Mouse (Mus musculus) lung, adult 18-20 months (tissue): ENCODE results near the gene Mpzl3.

ENCODE experiments used
- DNase-seq, 2 experiments: peaks; one replicate each; pipeline ENCODE4 v3.0.0; 2022; ENCODE audit warnings: mixed read lengths in 2 of 2

Mpzl3 gene

GRCm38 (mm10) chr9:45046973-45047372 is 8.0 kb upstream of the Mpzl3 start:
- DNase-seq = no peak

- DNase-seq = no peak
Measured at GRCm38 (mm10) chr9:45048511-45048910, 6.5 kb upstream of the Mpzl3 start.

GRCm38 (mm10) chr9:45049731-45050130 is 5.3 kb upstream of the Mpzl3 start:
- DNase-seq = no peak

- DNase-seq = no peak
Measured at GRCm38 (mm10) chr9:45050301-45050700, 4.7 kb upstream of the Mpzl3 start.

- no peak for DNase-seq
Measured at GRCm38 (mm10) chr9:45058304-45058940, 3.4 kb downstream of the Mpzl3 start.

- DNase-seq = no peak
Measured at GRCm38 (mm10) chr9:45060151-45060550, 5.2 kb downstream of the Mpzl3 start.

GRCm38 (mm10) chr9:45062677-45063076 is 7.7 kb downstream of the Mpzl3 start:
- DNase-seq = no peak

GRCm38 (mm10) chr9:45064421-45064820 is 9.4 kb downstream of the Mpzl3 start:
- no peak for DNase-seq

- no peak for DNase-seq
Measured at GRCm38 (mm10) chr9:45066735-45067134, 11.7 kb downstream of the Mpzl3 start.

GRCm38 (mm10) chr9:45071800-45072199 is 16.8 kb downstream of the Mpzl3 start:
- no peak for DNase-seq

- no peak for DNase-seq
Measured at GRCm38 (mm10) chr9:45077859-45078258, 22.9 kb downstream of the Mpzl3 start.

GRCm38 (mm10) chr9:45079011-45079410 is 24.0 kb downstream of the Mpzl3 start, which contains the start of gene Jaml:
TSS of gene Jaml (plus strand) at chr9:45079183.
- no peak for DNase-seq

GRCm38 (mm10) chr9:45083132-45083531 is 28.1 kb downstream of the Mpzl3 start:
- no peak for DNase-seq

GRCm38 (mm10) chr9:45084556-45084955 is 29.6 kb downstream of the Mpzl3 start:
- DNase-seq = no peak

GRCm38 (mm10) chr9:45085741-45086690 is 31.0 kb downstream of the Mpzl3 start:
- DNase-seq = no peak

- DNase-seq = no peak
Measured at GRCm38 (mm10) chr9:45088040-45088439, 33.1 kb downstream of the Mpzl3 start.

- DNase-seq = no peak
Measured at GRCm38 (mm10) chr9:45090811-45091210, 35.8 kb downstream of the Mpzl3 start.

GRCm38 (mm10) chr9:45092641-45093040 is 37.7 kb downstream of the Mpzl3 start:
- peak; percentile 30 to 57 for DNase-seq

GRCm38 (mm10) chr9:45095149-45095937 is 40.4 kb downstream of the Mpzl3 start:
- DNase-seq = peak; percentile 51 to 52

- DNase-seq = no peak
Measured at GRCm38 (mm10) chr9:45097877-45098276, 42.9 kb downstream of the Mpzl3 start.

GRCm38 (mm10) chr9:45098426-45098825 is 43.4 kb downstream of the Mpzl3 start:
- DNase-seq = no peak

GRCm38 (mm10) chr9:45102528-45102927 is 47.5 kb downstream of the Mpzl3 start:
- no peak for DNase-seq
